Mouse (Mus musculus) brain, adult 2 months (tissue): ENCODE measurements around the gene Gm15319.
"Not testable (repeated sequence)": the region's sequence is repeated elsewhere in the genome, so short reads cannot be mapped to it uniquely, and the experiment has no call there.

Source experiments
- DNase-seq: peaks from one replicate; pipeline ENCODE4 v3.0.0; 2011; ENCODE audit warnings: low read depth, low spot score

The Gm15319 gene

GRCm38 (mm10) chr8:20297939-20298505, 65.0 kb downstream of the Gm15319 start:
- not testable (repeated sequence) for DNase-seq

DNA sequence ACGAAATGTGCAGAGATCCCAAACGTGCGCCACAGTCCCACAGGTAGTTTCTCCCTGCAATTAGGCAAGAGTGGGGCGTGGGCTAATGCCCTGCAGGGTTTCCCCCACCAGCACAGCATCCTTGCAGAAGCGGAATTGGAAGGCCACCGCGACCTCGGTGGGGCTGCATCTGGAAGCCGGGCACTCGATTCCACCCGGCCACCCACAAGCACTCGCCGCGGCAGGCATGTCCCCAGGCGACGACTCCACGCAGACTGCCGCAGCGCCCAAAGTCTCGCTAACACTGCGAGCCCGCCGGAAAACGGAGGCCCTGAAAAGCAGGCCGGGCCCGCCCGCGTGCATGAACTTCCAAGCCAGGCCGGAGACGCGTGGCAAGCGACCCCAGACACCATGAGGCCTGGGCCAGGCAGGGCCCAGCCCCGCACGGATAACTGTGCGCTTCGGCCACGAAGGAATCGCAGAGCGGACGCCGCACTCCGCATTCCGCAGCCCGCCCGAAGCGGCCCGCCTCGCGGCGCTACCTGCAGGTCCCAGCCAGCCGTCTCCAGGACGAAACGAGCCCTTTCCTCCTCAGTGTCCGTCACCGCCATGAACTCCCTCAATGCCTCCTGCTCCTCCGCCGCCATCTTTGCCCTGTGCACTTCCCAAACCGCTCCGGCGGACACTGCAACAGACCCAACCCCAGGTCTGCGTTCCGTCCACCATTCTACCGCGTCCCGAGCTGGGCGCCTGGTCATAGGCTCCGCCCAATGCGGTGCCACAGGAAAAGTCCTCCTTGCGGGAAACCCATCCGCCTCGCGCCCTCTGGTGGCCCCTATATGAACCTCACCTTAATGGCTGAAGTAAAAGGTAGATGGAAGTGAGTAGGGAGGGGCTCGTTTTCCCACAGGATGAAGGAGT, 66.0 kb downstream of the Gm15319 start:
- DNase-seq, result peak; percentile 97

- not testable (repeated sequence) for DNase-seq
Observed at GRCm38 (mm10) chr8:20295881-20296280, 67.1 kb downstream of the Gm15319 start.

DNA sequence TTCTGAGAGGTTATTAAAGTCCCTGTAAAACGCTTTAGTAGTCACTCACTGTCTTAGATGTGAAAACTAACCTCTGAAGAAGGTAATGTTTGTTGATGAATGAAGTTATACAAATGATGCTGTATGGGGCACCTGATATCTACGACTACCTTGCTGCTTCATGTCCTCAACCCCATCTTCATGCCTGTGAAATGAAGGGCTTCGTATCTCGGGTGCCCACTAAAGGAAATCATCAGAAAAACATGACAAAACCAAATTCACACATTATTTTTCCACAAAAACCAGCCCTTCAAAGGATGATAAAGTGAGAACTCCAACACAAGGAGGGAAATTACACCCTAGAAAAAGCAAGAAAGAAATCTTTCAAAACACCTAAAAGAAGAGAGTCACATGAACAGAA, 68.2 kb downstream of the Gm15319 start:
- not testable (repeated sequence) for DNase-seq

DNA sequence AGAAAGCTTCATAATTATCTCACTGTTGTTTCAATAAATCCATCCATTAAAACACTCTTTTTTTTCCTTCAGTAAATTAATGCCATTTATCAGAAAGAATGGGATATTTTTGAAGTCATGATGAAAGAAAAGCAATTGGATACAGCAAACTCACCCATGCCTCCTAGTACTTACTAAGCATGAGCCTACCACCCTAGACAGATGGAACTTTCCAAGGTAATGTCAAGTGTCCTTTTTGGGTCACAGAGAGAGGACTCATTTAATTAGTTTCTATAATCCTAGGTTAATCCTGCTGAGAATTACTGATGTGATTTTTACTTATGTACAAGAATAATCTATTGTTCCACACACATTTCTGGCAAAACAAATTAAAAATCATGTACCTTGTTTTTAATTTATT, 69.0 kb downstream of the Gm15319 start:
- DNase-seq, result not testable (repeated sequence)

- not testable (repeated sequence) for DNase-seq
Observed at GRCm38 (mm10) chr8:20290015-20290414, 73.0 kb downstream of the Gm15319 start.

DNA sequence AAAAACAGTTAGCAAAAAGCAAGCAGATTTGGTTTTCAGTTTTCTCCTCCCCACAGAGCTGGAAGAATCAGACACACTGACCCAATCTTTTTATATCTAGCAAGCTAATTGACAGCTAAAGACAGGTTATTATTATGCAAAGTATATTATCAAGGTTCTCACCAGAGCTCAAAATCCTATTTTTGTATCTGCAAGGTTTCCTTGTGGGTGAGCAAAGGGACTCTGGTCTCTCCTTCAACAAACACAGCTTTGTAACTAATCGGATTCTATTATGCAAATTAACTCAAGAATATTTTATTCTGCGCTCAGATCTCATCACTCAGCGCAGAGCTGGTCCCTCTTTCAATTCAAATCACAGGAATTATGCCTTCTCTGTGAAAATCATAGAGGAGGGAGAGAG, 74.1 kb downstream of the Gm15319 start:
- DNase-seq, result not testable (repeated sequence)

- DNase-seq, result not testable (repeated sequence)
Observed at GRCm38 (mm10) chr8:20287706-20288105, 75.3 kb downstream of the Gm15319 start.
